Mouse (Mus musculus) embryonic fibroblast, embryonic 13.5 days (primary cell): ENCODE measurements around the gene Thtpa. TPM values are rescaled to one million over a fixed set of nuclear protein-coding genes. Genes with fewer than 3 reads are reported as not detected.

ENCODE experiments used
- H3K27ac ChIP-seq: 2 replicates; pipeline ENCODE4 v1.5.1; 2012; ENCODE audit warnings: low read length, control low read depth, inconsistent platforms; ENCODE audit not compliant: insufficient read depth
- H3K4me1 ChIP-seq: 2 replicates; pipeline ENCODE4 v1.6.1; 2011; ENCODE audit warnings: low read length; ENCODE audit not compliant: control insufficient read depth, insufficient read depth
- H3K4me3 ChIP-seq: 2 replicates; pipeline ENCODE4 v1.5.1; 2011; ENCODE audit warnings: mild to moderate bottlenecking, control low read depth, low read length; ENCODE audit not compliant: insufficient read depth
- CTCF ChIP-seq: IDR thresholded peaks from 2 replicates; pipeline ENCODE4 v1.5.1; 2011; ENCODE audit warnings: mild to moderate bottlenecking, control low read depth, low read length, moderate library complexity, borderline replicate concordance; ENCODE audit not compliant: insufficient read depth
- POLR2A ChIP-seq: IDR thresholded peaks from 2 replicates; pipeline ENCODE4 v1.6.1; 2011; ENCODE audit warnings: low read depth, mild to moderate bottlenecking, control low read depth, low read length, moderate library complexity
- polyA plus RNA-seq: library from polyadenylated mRNA; stranded (reverse); fragments of >200 nt; gene quantifications from 2 replicates; pipeline ENCODE4 v1.2.4, GENCODE M21; 2011; ENCODE audit warnings: low read depth; ENCODE audit not compliant: missing spikeins, insufficient read length

The Thtpa gene
- polyA plus RNA-seq, 1 experiment = 17.1 TPM

DNA sequence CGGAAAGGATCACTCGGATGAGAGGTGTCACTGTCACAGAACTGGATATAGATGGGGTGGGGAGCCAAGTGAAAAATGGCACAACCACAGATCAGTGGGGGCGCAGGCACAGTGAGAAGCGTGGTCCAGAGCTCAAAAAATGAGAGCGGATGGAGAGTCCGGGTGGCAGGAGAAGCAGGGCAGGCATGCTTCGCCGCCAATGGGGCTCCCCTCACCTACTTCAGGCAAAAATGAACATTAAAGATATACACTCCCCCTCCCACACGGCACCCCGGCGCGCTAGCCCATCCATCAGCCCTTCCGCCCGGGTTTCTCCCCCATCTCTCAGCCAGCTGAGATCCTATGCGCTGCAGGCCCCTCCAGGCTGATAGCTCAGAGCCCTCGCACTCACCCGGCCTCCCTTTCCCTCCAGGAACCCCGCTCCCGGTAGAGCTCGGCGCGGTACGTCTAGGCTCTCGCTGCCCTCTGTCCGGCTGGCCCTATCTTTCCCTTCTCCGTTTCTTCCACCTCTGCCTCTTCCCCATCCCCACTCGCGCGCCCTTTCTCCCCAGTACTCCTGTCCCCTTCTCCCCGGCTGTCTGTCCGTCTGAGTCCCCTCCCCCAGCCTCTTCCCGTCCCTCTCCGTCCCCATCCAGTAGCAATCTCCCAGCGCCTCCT lies 3.2 kb upstream of the Thtpa start:
- TF ChIP-seq POLR2A = no peak; the same call in 1 of the 2 replicates
- TF ChIP-seq CTCF = no peak
- Histone ChIP-seq H3K4me1 (no peaks in the 10 kb centered on the region), H3K27ac (no peak overlapping the region), H3K4me3 (peak overlapping the region; percentile 76)

DNA sequence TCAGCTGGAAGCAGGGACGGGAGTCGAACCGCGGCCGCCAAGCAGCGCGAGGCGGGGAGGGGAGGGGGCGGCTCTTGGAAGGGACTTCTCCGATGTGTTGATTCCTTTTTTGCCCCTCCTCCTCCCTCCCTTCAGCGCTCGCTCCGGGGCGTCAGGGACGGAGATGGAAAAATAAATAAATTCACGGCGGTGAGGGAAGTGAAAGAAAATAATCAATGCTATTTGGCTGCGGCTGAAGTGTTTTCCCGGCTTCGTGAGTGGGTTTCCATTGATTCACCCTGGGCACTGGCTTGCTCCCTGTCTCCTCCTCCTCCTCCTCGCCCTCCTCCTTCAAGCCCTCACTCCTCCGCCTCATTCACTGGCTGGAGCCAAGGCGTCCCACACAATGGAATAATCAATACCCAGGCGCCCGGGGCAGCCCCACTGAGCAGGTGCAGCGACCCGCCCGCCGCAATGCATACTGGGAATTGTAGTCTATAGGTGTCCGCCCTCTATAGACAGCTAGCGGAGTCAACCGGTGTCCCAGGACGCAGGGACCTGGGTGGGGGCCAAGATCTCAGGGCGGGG lies 2.5 kb upstream of the Thtpa start, which contains the start of gene Zfhx2:
Gene Zfhx2 (minus strand): TSS at position 314 of the 567 bp plus-strand sequence.
- H3K4me1 ChIP-seq = no peaks in the 10 kb centered on the region
- TF ChIP-seq CTCF = no peak
- peak; percentile 47 for TF ChIP-seq POLR2A
- no peak within 1 kb of the TSS for H3K27ac ChIP-seq
- peak within 1 kb of the TSS; percentile 76 for H3K4me3 ChIP-seq

DNA sequence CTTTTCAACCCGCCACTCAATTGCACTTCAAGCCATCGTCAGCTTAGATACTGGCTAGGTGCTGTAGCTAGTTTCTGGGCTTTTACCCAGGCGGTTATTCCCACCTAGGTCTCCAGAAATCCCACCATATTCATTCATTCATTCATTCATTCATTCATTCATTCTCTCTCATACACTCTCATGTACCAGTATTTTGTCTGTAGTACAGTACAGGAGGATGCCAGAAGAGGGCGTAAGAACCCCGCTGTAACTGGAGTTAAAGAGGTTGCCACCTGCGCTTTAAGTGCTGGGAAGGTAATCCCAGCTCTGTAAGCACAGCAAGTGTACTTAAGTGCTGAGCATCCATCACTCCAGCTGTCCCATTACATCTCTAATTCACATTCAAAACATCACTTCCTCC lies 657 bp upstream of the Thtpa start:
- no peak overlapping the region for H3K27ac ChIP-seq
- no peaks in the 10 kb centered on the region for H3K4me1 ChIP-seq
- H3K4me3 ChIP-seq = no peak overlapping the region
- TF ChIP-seq CTCF (no peak), POLR2A (no peak)

- TF ChIP-seq CTCF (no peak), POLR2A (no peak)
- Histone ChIP-seq H3K4me1 (no peaks in the 10 kb centered on the region), H3K4me3 (peak overlapping the region; percentile 68), H3K27ac (no peak overlapping the region)
Observed at GRCm38 (mm10) chr14:55095263-55095662, 679 bp downstream of the Thtpa start.

DNA sequence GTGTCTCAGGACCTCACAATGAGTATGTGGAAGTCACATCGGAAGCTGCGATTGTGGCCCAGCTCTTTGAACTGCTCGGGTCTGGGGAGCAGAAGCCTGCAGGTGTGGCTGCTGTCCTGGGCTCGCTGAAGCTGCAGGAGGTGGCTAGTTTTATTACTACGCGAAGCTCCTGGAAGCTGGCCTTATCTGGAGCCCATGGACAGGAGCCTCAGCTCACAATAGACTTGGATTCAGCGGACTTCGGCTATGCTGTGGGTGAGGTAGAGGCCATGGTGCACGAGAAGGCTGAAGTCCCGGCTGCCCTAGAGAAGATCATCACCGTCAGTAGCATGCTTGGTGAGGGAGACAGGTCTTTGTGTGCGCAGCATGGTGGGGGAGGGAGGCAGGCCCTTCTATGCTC lies 1.1 kb downstream of the Thtpa start:
- H3K27ac ChIP-seq = no peak overlapping the region
- H3K4me3 ChIP-seq = no peak overlapping the region
- no peak for TF ChIP-seq POLR2A
- TF ChIP-seq CTCF = no peak
- H3K4me1 ChIP-seq = no peaks in the 10 kb centered on the region

GRCm38 (mm10) chr14:55096573-55097087 lies 2.0 kb downstream of the Thtpa start:
- TF ChIP-seq POLR2A (no peak), CTCF (no peak)
- Histone ChIP-seq H3K4me1 (no peaks in the 10 kb centered on the region), H3K4me3 (no peak overlapping the region), H3K27ac (no peak overlapping the region)

GRCm38 (mm10) chr14:55097646-55098045 lies 3.1 kb downstream of the Thtpa start:
- Histone ChIP-seq H3K27ac (no peak overlapping the region), H3K4me3 (no peak overlapping the region), H3K4me1 (no peaks in the 10 kb centered on the region)
- TF ChIP-seq POLR2A = no peak
- TF ChIP-seq CTCF = no peak

- TF ChIP-seq POLR2A (no peak), CTCF (no peak)
- H3K4me3 ChIP-seq = no peak overlapping the region
- no peaks in the 10 kb centered on the region for H3K4me1 ChIP-seq
- H3K27ac ChIP-seq = no peak overlapping the region
Observed at GRCm38 (mm10) chr14:55098067-55098466, 3.5 kb downstream of the Thtpa start.

GRCm38 (mm10) chr14:55101592-55101991 lies 7.0 kb downstream of the Thtpa start:
- Histone ChIP-seq H3K4me1 (no peaks in the 10 kb centered on the region), H3K27ac (no peak overlapping the region), H3K4me3 (no peak overlapping the region)
- peak; percentile 18; the same call in 1 of the 2 replicates for TF ChIP-seq CTCF
- no peak for TF ChIP-seq POLR2A

DNA sequence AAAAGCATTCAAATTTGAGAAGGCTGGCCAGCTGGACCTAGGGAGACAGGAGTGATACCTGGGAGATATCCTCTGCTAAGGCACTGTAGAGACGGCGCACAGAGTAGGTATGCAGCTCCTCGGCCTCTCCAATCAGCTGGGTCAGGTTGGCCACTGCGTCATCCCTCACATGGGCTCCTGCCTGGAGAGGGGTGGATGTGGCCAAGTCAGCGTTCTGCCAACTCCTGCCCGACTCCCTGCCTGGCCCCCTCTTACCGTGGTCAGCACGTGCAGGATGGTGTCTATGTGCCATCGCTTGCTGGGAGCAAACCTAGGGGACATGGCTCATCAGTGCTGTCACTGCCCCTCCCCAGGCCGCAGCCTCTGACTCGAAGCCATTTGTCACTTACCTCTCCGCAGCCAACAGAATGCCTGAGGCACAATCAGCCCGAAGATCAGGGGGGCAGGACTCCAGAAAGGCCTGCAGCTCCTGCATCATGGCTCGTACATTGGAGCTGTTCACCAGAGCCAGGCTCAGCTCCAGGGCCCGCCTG lies 7.7 kb downstream of the Thtpa start:
- no peak overlapping the region for H3K27ac ChIP-seq
- no peak overlapping the region for H3K4me3 ChIP-seq
- H3K4me1 ChIP-seq = no peaks in the 10 kb centered on the region
- TF ChIP-seq POLR2A (no peak), CTCF (no peak)
